Comparison of ENCODE assay signal across 9 mouse cellular contexts in genomic region chr8:3645804-3646203, GRCm38 (mm10). TPM values are rescaled to one million over a fixed set of nuclear protein-coding genes. Genes with fewer than 3 reads are reported as not detected.
DNase-seq lines count a peak whose midpoint lies in the region; ATAC-seq and TF ChIP-seq lines count a peak whose summit lies in the region.
"Had no signal": no experiment of that assay in that cellular context is flagged by ENCODE, and none has a peak within 500 bp of the region (broad histone marks: within the 10 kb centered on the region; RNA-seq: fewer than 3 reads in every experiment).

No protein-coding gene starts in this region.

- peak; percentile 23 to 46 for DNase-seq in cerebellum, adult 18-20 months
- no peak for DNase-seq in cerebellum, adult 9-10 months
- DNase-seq in 3134 (ENCODE audit: extremely low read depth, insufficient read length, low spot score): peak; percentile 38
- DNase-seq in adrenal gland, postnatal 10 days: peak; percentile 78
- DNase-seq in lung, postnatal 0 days (ENCODE audit: low spot score): peak; percentile 82
- no peak for DNase-seq in MN1 (ENCODE audit: low spot score)

- no peak overlapping the region for H3K9ac ChIP-seq in intestine, embryonic 15.5 days
- H3K9ac ChIP-seq in lung, postnatal 0 days (replicated peaks; ENCODE audit: low read depth): no peak overlapping the region
- no peak overlapping the region for H3K9ac ChIP-seq in stomach, embryonic 15.5 days

- no peaks in the 10 kb centered on the region for H3K36me3 ChIP-seq in intestine, embryonic 15.5 days
- no peaks in the 10 kb centered on the region for H3K36me3 ChIP-seq in lung, postnatal 0 days (ENCODE audit: insufficient read depth, low read length)
- no peaks in the 10 kb centered on the region for H3K36me3 ChIP-seq in stomach, embryonic 15.5 days

- no peak overlapping the region for H3K4me3 ChIP-seq in intestine, embryonic 15.5 days (replicated peaks)
- H3K4me3 ChIP-seq in lung, postnatal 0 days (ENCODE audit: low read depth, low read length): no peak overlapping the region
- no peak overlapping the region for H3K4me3 ChIP-seq in stomach, embryonic 15.5 days (replicated peaks)

- no peak overlapping the region for H3K27ac ChIP-seq in intestine, embryonic 15.5 days
- no peak overlapping the region for H3K27ac ChIP-seq in lung, postnatal 0 days (ENCODE audit: low read length)
- no peak overlapping the region for H3K27ac ChIP-seq in stomach, embryonic 15.5 days

- no peak overlapping the region for H3K4me2 ChIP-seq in intestine, embryonic 15.5 days (replicated peaks)
- no peak overlapping the region for H3K4me2 ChIP-seq in lung, postnatal 0 days (replicated peaks; ENCODE audit: low read depth, low read length)
- no peak overlapping the region for H3K4me2 ChIP-seq in stomach, embryonic 15.5 days

- H3K9me3 ChIP-seq in intestine, embryonic 15.5 days: no peaks in the 10 kb centered on the region
- H3K9me3 ChIP-seq in lung, postnatal 0 days (ENCODE audit: low read length): no peaks in the 10 kb centered on the region
- no peaks in the 10 kb centered on the region for H3K9me3 ChIP-seq in stomach, embryonic 15.5 days

- WGBS in intestine, embryonic 15.5 days: 19% methylated on average over 5 of the region's 5 CpGs
- 23% methylated on average over 5 of the region's 5 CpGs for WGBS in lung, postnatal 0 days
- 23% methylated on average over 5 of the region's 5 CpGs for WGBS in stomach, embryonic 15.5 days

- peak; percentile 77 for ATAC-seq in intestine, embryonic 15.5 days
- ATAC-seq in lung, postnatal 0 days: peak; percentile 79
- peak; percentile 80 for ATAC-seq in stomach, embryonic 15.5 days (ENCODE audit: insufficient read depth, low FRiP score, low read depth)

- TF ChIP-seq CTCF in lung, postnatal 0 days (IDR thresholded peaks at IDR 0.05): peak; percentile 54

- TF ChIP-seq EP300 in lung, postnatal 0 days (IDR thresholded peaks at IDR 0.05): no peak

- H3K27me3 ChIP-seq in intestine, embryonic 15.5 days (replicated peaks): no peaks in the 10 kb centered on the region
- H3K27me3 ChIP-seq in lung, postnatal 0 days (replicated peaks; ENCODE audit: insufficient read depth, low read length): no peaks in the 10 kb centered on the region
- H3K27me3 ChIP-seq in stomach, embryonic 15.5 days (replicated peaks): no peaks in the 10 kb centered on the region

- no peaks in the 10 kb centered on the region for H3K4me1 ChIP-seq in intestine, embryonic 15.5 days (replicated peaks)
- no peaks in the 10 kb centered on the region for H3K4me1 ChIP-seq in lung, postnatal 0 days (ENCODE audit: insufficient read depth, low read depth, low read length)
- no peaks in the 10 kb centered on the region for H3K4me1 ChIP-seq in stomach, embryonic 15.5 days

RNA-seq across cellular contexts. Expression of gene Retn, which starts 9.8 kb away (rescaled TPM):
- 10 to 100 TPM in 1 of 2 experiments, 1 to 10 TPM in 1; 3.7 to 33.4 TPM for total RNA-seq in adrenal gland, postnatal 10 days (2021)
- 0.27 TPM in 1 of 2 replicates, not detected in the other for polyA plus RNA-seq in intestine, embryonic 15.5 days (2015; fragmentation: Nextera tagmentation; extraction: Ambion mirVana)
- not detected in 2 replicates for polyA plus RNA-seq in lung, postnatal 0 days (2015; fragmentation: Nextera tagmentation; extraction: Ambion mirVana)
- polyA plus RNA-seq in stomach, embryonic 15.5 days (2015; fragmentation: Nextera tagmentation; extraction: Ambion mirVana): 0.15 TPM in 1 of 2 replicates, not detected in the other
- polyA plus RNA-seq: heart, embryonic 16.5 days had no signal

RNA-seq across cellular contexts. Expression of gene Stxbp2, which starts 15.0 kb away (rescaled TPM):
- 10 to 100 TPM; 70.1 to 89.1 TPM for total RNA-seq in adrenal gland, postnatal 10 days (2021)
- polyA plus RNA-seq in intestine, embryonic 15.5 days (2015; fragmentation: Nextera tagmentation; extraction: Ambion mirVana): 110 and 123 TPM in 2 replicates
- polyA plus RNA-seq in lung, postnatal 0 days (2015; fragmentation: Nextera tagmentation; extraction: Ambion mirVana): 87.1 and 94.2 TPM in 2 replicates
- 105 and 118 TPM in 2 replicates for polyA plus RNA-seq in stomach, embryonic 15.5 days (2015; fragmentation: Nextera tagmentation; extraction: Ambion mirVana)

RNA-seq across cellular contexts. Expression of gene Mcemp1, which starts 19.8 kb away (rescaled TPM):
- 1 to 10 TPM; 1.2 to 1.7 TPM for total RNA-seq in adrenal gland, postnatal 10 days (2021)
- 0.40 and 0.54 TPM in 2 replicates for polyA plus RNA-seq in intestine, embryonic 15.5 days (2015; fragmentation: Nextera tagmentation; extraction: Ambion mirVana)
- polyA plus RNA-seq in lung, postnatal 0 days (2015; fragmentation: Nextera tagmentation; extraction: Ambion mirVana): 19.3 and 20.2 TPM in 2 replicates
- polyA plus RNA-seq in stomach, embryonic 15.5 days (2015; fragmentation: Nextera tagmentation; extraction: Ambion mirVana): 2.9 and 3.2 TPM in 2 replicates

RNA-seq across cellular contexts. Expression of gene Pcp2, which starts 20.5 kb away (rescaled TPM):
- not detected for total RNA-seq in adrenal gland, postnatal 10 days (2021)
- 0.10 TPM in 1 of 2 replicates, not detected in the other for polyA plus RNA-seq in intestine, embryonic 15.5 days (2015; fragmentation: Nextera tagmentation; extraction: Ambion mirVana)
- polyA plus RNA-seq in lung, postnatal 0 days (2015; fragmentation: Nextera tagmentation; extraction: Ambion mirVana): 0.08 TPM in 1 of 2 replicates, not detected in the other
- polyA plus RNA-seq in stomach, embryonic 15.5 days (2015; fragmentation: Nextera tagmentation; extraction: Ambion mirVana): 0.17 TPM in 1 of 2 replicates, not detected in the other

RNA-seq across cellular contexts. Expression of gene Pet100, which starts 24.5 kb away (rescaled TPM):
- total RNA-seq in adrenal gland, postnatal 10 days (2021): 100 to 1,000 TPM; 104 to 118 TPM
- polyA plus RNA-seq in intestine, embryonic 15.5 days (2015; fragmentation: Nextera tagmentation; extraction: Ambion mirVana): 89.9 and 93.4 TPM in 2 replicates
- polyA plus RNA-seq in lung, postnatal 0 days (2015; fragmentation: Nextera tagmentation; extraction: Ambion mirVana): 117 and 119 TPM in 2 replicates
- 85.1 and 98.6 TPM in 2 replicates for polyA plus RNA-seq in stomach, embryonic 15.5 days (2015; fragmentation: Nextera tagmentation; extraction: Ambion mirVana)

Comparison
In these comparisons a context has a peak if more than half of its experiments do, and no peak if none do; other contexts are left out.
1. DNase-seq: peak in cerebellum, adult 18-20 months (2 of 2), 3134 (single experiment), adrenal gland, postnatal 10 days (single experiment) and lung, postnatal 0 days (single experiment); none in cerebellum, adult 9-10 months (single experiment) and MN1 (single experiment).
2. Peak in every context shown above with its lines, with median percentiles within 50 percentile points of each other: ATAC-seq.